Mouse (Mus musculus) E14TG2a.4 (cell line): Measurements from ENCODE around the gene Galnt16.

Source experiments
- H3K27me3 ChIP-seq: 2 replicates; pipeline ENCODE4 v1.6.1; 2014; ENCODE audit warnings: low read length, control low read depth; ENCODE audit not compliant: insufficient read depth
- H3K36me3 ChIP-seq: 2 replicates; pipeline ENCODE4 v1.6.1; 2014; ENCODE audit warnings: low read length, control low read depth; ENCODE audit not compliant: insufficient read depth
- H3K4me1 ChIP-seq: replicated peaks from 2 replicates; pipeline ENCODE4 v1.6.1; 2014; ENCODE audit warnings: low read depth, low read length, control low read depth
- H3K4me3 ChIP-seq: replicated peaks from 2 replicates; pipeline ENCODE4 v1.5.1; 2014; ENCODE audit warnings: mild to moderate bottlenecking, low read length
- H3K9me3 ChIP-seq: 2 replicates; pipeline ENCODE4 v1.6.1; 2014; ENCODE audit warnings: low read length, control low read depth
- CTCF ChIP-seq: conservative IDR thresholded peaks from 2 replicates; pipeline ENCODE4 v1.5.1; 2014; ENCODE audit warnings: low read length
- NANOG ChIP-seq: IDR thresholded peaks from 2 replicates; pipeline ENCODE4 v1.6.1; 2014; ENCODE audit warnings: borderline replicate concordance, low read length, mixed read lengths
- POU5F1 ChIP-seq: IDR thresholded peaks from 2 replicates; pipeline ENCODE4 v1.6.1; 2014; ENCODE audit warnings: low read length, borderline replicate concordance

The Galnt16 gene

GRCm38 (mm10) chr12:80608576-80608975, 90.5 kb downstream of the Galnt16 start:
- no peaks in the 10 kb centered on the region for H3K9me3 ChIP-seq

GRCm38 (mm10) chr12:80609928-80610327, 91.9 kb downstream of the Galnt16 start:
- TF ChIP-seq POU5F1: no peak
- TF ChIP-seq CTCF: no peak
- Histone ChIP-seq H3K36me3 (no peaks in the 10 kb centered on the region), H3K9me3 (no peaks in the 10 kb centered on the region), H3K27me3 (no peaks in the 10 kb centered on the region; the same call in 1 of the 2 replicates), H3K4me1 (peaks cover 26% of the 10 kb centered on the region), H3K4me3 (no peak overlapping the region)

More at GRCm38 (mm10) chr12:80608576-80608975, 90.5 kb downstream of the Galnt16 start:
- no peaks in the 10 kb centered on the region for H3K36me3 ChIP-seq
- H3K4me3 ChIP-seq: no peak overlapping the region
- peaks cover 20% of the 10 kb centered on the region for H3K4me1 ChIP-seq
- TF ChIP-seq POU5F1 (no peak), NANOG (no peak), CTCF (no peak)
- H3K27me3 ChIP-seq: no peaks in the 10 kb centered on the region; the same call in 1 of the 2 replicates

- Histone ChIP-seq H3K4me3 (no peak overlapping the region), H3K36me3 (no peaks in the 10 kb centered on the region), H3K9me3 (no peaks in the 10 kb centered on the region), H3K4me1 (peaks cover 49% of the 10 kb centered on the region), H3K27me3 (no peaks in the 10 kb centered on the region; the same call in 1 of the 2 replicates)
- TF ChIP-seq NANOG (no peak), CTCF (no peak), POU5F1 (no peak)
Observed at GRCm38 (mm10) chr12:80612113-80612791, 94.2 kb downstream of the Galnt16 start.

GRCm38 (mm10) chr12:80615371-80616257, 97.5 kb downstream of the Galnt16 start:
- H3K4me1 ChIP-seq: peaks cover 56% of the 10 kb centered on the region
- no peak for TF ChIP-seq CTCF
- TF ChIP-seq POU5F1: no peak
- no peak for TF ChIP-seq NANOG

GRCm38 (mm10) chr12:80620501-80620900, 102.4 kb downstream of the Galnt16 start:
- TF ChIP-seq POU5F1: no peak
- no peak for TF ChIP-seq NANOG
- TF ChIP-seq CTCF: no peak
- Histone ChIP-seq H3K27me3 (no peaks in the 10 kb centered on the region), H3K4me1 (peaks cover 24% of the 10 kb centered on the region), H3K9me3 (no peaks in the 10 kb centered on the region), H3K4me3 (no peak overlapping the region), H3K36me3 (no peaks in the 10 kb centered on the region)

More at GRCm38 (mm10) chr12:80615371-80616257, 97.5 kb downstream of the Galnt16 start:
- no peaks in the 10 kb centered on the region for H3K36me3 ChIP-seq
- no peaks in the 10 kb centered on the region; the same call in 1 of the 2 replicates for H3K27me3 ChIP-seq
- H3K4me3 ChIP-seq: peak overlapping the region; percentile 3; the same call in 1 of the 2 replicates
- H3K9me3 ChIP-seq: no peaks in the 10 kb centered on the region

GRCm38 (mm10) chr12:80631790-80632189, 113.7 kb downstream of the Galnt16 start:
- no peaks in the 10 kb centered on the region for H3K27me3 ChIP-seq
- peaks cover 65% of the 10 kb centered on the region for H3K36me3 ChIP-seq
- no peaks in the 10 kb centered on the region for H3K9me3 ChIP-seq
- peaks cover 50% of the 10 kb centered on the region for H3K4me1 ChIP-seq
- TF ChIP-seq CTCF: no peak
- TF ChIP-seq POU5F1: no peak
- TF ChIP-seq NANOG: no peak
- no peak overlapping the region for H3K4me3 ChIP-seq

- Histone ChIP-seq H3K9me3 (no peaks in the 10 kb centered on the region), H3K4me1 (peaks cover 63% of the 10 kb centered on the region), H3K36me3 (peaks cover 68% of the 10 kb centered on the region), H3K4me3 (peak overlapping the region; percentile 99), H3K27me3 (no peaks in the 10 kb centered on the region)
- TF ChIP-seq POU5F1 (no peak), CTCF (peak; percentile 90), NANOG (no peak)
Observed at GRCm38 (mm10) chr12:80642725-80643692, 124.9 kb downstream of the Galnt16 start.
